Mouse (Mus musculus): Measurements from ENCODE around the gene Rps27l.

DNA sequence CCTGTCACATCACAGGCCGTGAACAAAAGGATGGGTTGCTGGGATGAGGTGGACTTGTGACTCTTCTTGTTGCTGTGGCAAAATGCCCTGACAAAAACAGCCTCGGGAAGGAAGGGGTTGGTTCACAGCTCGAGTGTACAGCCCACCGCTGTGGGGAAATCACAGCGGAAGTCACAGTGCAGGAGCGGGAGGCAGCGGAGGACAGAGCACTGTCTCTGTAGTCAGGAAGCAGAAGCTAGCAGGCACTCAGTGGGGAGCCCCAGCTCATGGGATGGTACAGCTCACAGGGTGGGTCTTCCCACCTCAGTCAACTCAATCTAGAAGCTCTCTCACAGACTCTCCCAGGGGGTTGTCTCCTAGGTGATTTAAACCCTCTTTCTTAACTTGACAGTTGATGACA, 39.5 kb downstream of the Rps27l start:
- TF ChIP-seq POLR2A (IDR thresholded peaks at IDR 0.05; ENCODE audit: borderline replicate concordance, extremely low read depth, low read depth, low read length) = no peak
- no peak for TF ChIP-seq CTCF (IDR thresholded peaks at IDR 0.05; ENCODE audit: insufficient read depth, low read length)
